Mouse (Mus musculus) liver, postnatal 0 days (tissue): ENCODE results near the gene Nup37.

Experiments
- CTCF ChIP-seq: sonication (generic); IDR thresholded peaks from 2 replicates; pipeline ENCODE4 v1.5.1; 2016; ENCODE audit warnings: antibody characterized with exemption, low read depth
- EP300 ChIP-seq: IDR thresholded peaks from 2 replicates; pipeline ENCODE4 v1.6.1; 2016; ENCODE audit warnings: antibody characterized with exemption, low read depth, mild to moderate bottlenecking

DNA sequence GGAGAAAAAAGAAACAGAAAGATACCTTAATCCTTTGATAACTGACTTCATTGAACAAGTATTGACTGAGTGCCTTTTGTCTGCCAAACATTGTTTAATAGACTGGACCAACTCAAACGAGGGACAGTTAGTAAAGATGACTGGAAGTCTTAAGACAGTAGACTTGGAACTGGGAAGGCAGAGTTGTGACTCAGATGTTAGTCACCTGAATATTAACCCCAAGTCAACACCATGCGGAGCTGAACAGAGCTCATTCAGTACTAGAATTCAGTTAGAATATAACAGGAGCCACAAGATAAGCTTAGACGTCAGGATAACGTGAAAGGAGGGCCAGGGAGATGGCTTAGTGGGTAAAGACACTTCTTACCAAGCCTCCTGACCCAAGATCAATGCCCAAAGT is 3.6 kb downstream of the Nup37 start:
- TF ChIP-seq CTCF (no peak), EP300 (no peak)
